Mouse (Mus musculus) liver, embryonic 14.5 days (tissue): ENCODE measurements around the gene Nrxn3. TPM values are rescaled to one million over a fixed set of nuclear protein-coding genes. Genes with fewer than 3 reads are reported as not detected.

Experiments
- ATAC-seq: fragments of 200-750 bp; cut with Nextera tagmentation; 2 replicates; pipeline ENCODE4 v1.8.0; 2017; ENCODE audit warnings: moderate number of reproducible peaks, mild to moderate bottlenecking, moderate library complexity; ENCODE audit not compliant: insufficient read depth
- DNase-seq, 3 experiments: peaks; one replicate each; pipeline ENCODE4 v3.0.0-alpha.2; 2012 to 2013; ENCODE audit warnings: low read depth in 3 of 3, low spot score in 3 of 3
- H3K27ac ChIP-seq: fragments of 300-500 bp; sonication (generic); 2 replicates; pipeline ENCODE4 v1.5.1; 2014; ENCODE audit warnings: moderate library complexity, mild to moderate bottlenecking, control low read depth, inconsistent platforms
- H3K27me3 ChIP-seq: fragments of 300-500 bp; sonication (generic); 2 replicates; pipeline ENCODE4 v1.6.1; 2014; ENCODE audit warnings: mild to moderate bottlenecking, low read length, moderate library complexity; ENCODE audit not compliant: control insufficient read depth, insufficient read depth
- H3K36me3 ChIP-seq: fragments of 300-500 bp; sonication (generic); replicated peaks from 2 replicates; pipeline ENCODE4 v1.6.1; 2014; ENCODE audit warnings: low read depth; ENCODE audit not compliant: control insufficient read depth, insufficient read depth
- H3K4me1 ChIP-seq, 2 experiments: fragments of 200-500 bp in 1 of 2; fragments of 300-500 bp in 1 of 2; sonication (generic) in 1 of 2; replicated peaks; 2 replicates each; pipeline ENCODE4 v1.6.1; 2012 to 2014; ENCODE audit warnings: antibody characterized with exemption in 1 of 2, inconsistent platforms in 1 of 2, low read length in 1 of 2; ENCODE audit not compliant: control insufficient read depth in 2 of 2, insufficient read depth in 2 of 2
- H3K4me2 ChIP-seq: fragments of 300-500 bp; sonication (generic); 2 replicates; pipeline ENCODE4 v1.6.1; 2014; ENCODE audit warnings: low read depth, mild to moderate bottlenecking, control low read depth, moderate library complexity
- H3K4me3 ChIP-seq, 2 experiments: fragments of 200-500 bp in 1 of 2; fragments of 300-500 bp in 1 of 2; sonication (generic) in 1 of 2; 2 replicates each; pipeline ENCODE4 v1.5.1; 2012 to 2014; ENCODE audit warnings: low read depth in 2 of 2, low read length in 2 of 2, mild to moderate bottlenecking in 2 of 2, control low read depth in 1 of 2, inconsistent platforms in 1 of 2, moderate library complexity in 1 of 2; ENCODE audit not compliant: insufficient read depth in 1 of 2
- H3K9ac ChIP-seq: fragments of 300-500 bp; sonication (generic); replicated peaks from 2 replicates; pipeline ENCODE4 v1.6.1; 2014; ENCODE audit warnings: mild to moderate bottlenecking, control low read depth, moderate library complexity
- H3K9me3 ChIP-seq: fragments of 300-500 bp; sonication (generic); 2 replicates; pipeline ENCODE4 v1.6.1; 2016; ENCODE audit warnings: low read length, mixed read lengths; ENCODE audit not compliant: control insufficient read depth
- CTCF ChIP-seq: IDR thresholded peaks from 2 replicates; pipeline ENCODE4 v1.5.1; 2016; ENCODE audit warnings: antibody characterized with exemption, low read depth, control low read depth
- EP300 ChIP-seq: IDR thresholded peaks from 2 replicates; pipeline ENCODE4 v1.6.1; 2016; ENCODE audit warnings: antibody characterized with exemption, low read depth
- WGBS: fragments of 180-500 bp; shearing (Covaris S2); extraction: QIAGEN DNeasy Blood & Tissue Kit; methylation state at CpG from one replicate; pipeline ENCODE4 v1.1.7; 2014; ENCODE audit not compliant: insufficient replicate concordance; 5-methylcytosine and 5-hydroxymethylcytosine counted together
- polyA plus RNA-seq, 2 experiments: library from polyadenylated mRNA; depleted of rRNA in 1 of 2; stranded (reverse) in 1 of 2; unstranded in 1 of 2; fragments of >200 nt; fragmentation: Nextera tagmentation in 1 of 2; extraction: Ambion mirVana in 1 of 2; gene quantifications; 2 replicates each; pipeline versions ENCODE4 v1.2.1 to v1.2.3; 2012 to 2014

Gene Nrxn3
- polyA plus RNA-seq, 2 experiments, result 0.12 to 0.38 TPM

GRCm38 (mm10) chr12:89174306-89175159 is 451.9 kb downstream of the Nrxn3 start:
- WGBS, result 59% methylated on average over 12 of the region's 12 CpGs
- Histone ChIP-seq H3K9ac (no peak overlapping the region), H3K4me2 (no peak overlapping the region), H3K9me3 (no peaks in the 10 kb centered on the region), H3K27ac (no peak overlapping the region), H3K4me3 (no peak overlapping the region), H3K36me3 (no peaks in the 10 kb centered on the region), H3K27me3 (no peaks in the 10 kb centered on the region), H3K4me1 (no peaks in the 10 kb centered on the region)
- TF ChIP-seq EP300 (no peak), CTCF (no peak)
- no peak for ATAC-seq
- no peak for DNase-seq

GRCm38 (mm10) chr12:89179970-89180666 is 457.4 kb downstream of the Nrxn3 start:
- Histone ChIP-seq H3K36me3 (no peaks in the 10 kb centered on the region), H3K27ac (no peak overlapping the region), H3K4me1 (no peaks in the 10 kb centered on the region), H3K4me3 (no peak overlapping the region), H3K27me3 (no peaks in the 10 kb centered on the region), H3K9me3 (no peaks in the 10 kb centered on the region), H3K9ac (no peak overlapping the region), H3K4me2 (no peak overlapping the region)
- DNase-seq (no peak), ATAC-seq (no peak)
- WGBS, result 38% methylated on average over 13 of the region's 13 CpGs
- TF ChIP-seq EP300, result no peak
- no peak for TF ChIP-seq CTCF

GRCm38 (mm10) chr12:89181157-89181561 is 458.5 kb downstream of the Nrxn3 start:
- no peak overlapping the region for H3K9ac ChIP-seq
- no peak for DNase-seq
- H3K4me2 ChIP-seq, result no peak overlapping the region
- H3K27ac ChIP-seq, result no peak overlapping the region
- TF ChIP-seq EP300 (no peak), CTCF (no peak)
- no peaks in the 10 kb centered on the region for H3K9me3 ChIP-seq
- ATAC-seq, result no peak
- no peak overlapping the region for H3K4me3 ChIP-seq
- H3K36me3 ChIP-seq, result no peaks in the 10 kb centered on the region
- 50% methylated on average over 2 of the region's 2 CpGs for WGBS
- H3K27me3 ChIP-seq, result no peaks in the 10 kb centered on the region
- H3K4me1 ChIP-seq, result no peaks in the 10 kb centered on the region

GRCm38 (mm10) chr12:89198764-89199525 is 476.3 kb downstream of the Nrxn3 start:
- no peak overlapping the region for H3K4me3 ChIP-seq
- ATAC-seq (no peak), DNase-seq (no peak)
- WGBS, result 66% methylated on average over 10 of the region's 10 CpGs
- no peaks in the 10 kb centered on the region for H3K36me3 ChIP-seq
- H3K27ac ChIP-seq, result no peak overlapping the region
- TF ChIP-seq EP300 (no peak), CTCF (no peak)
- no peaks in the 10 kb centered on the region for H3K27me3 ChIP-seq
- H3K4me1 ChIP-seq, result no peaks in the 10 kb centered on the region
- no peak overlapping the region for H3K9ac ChIP-seq
- H3K9me3 ChIP-seq, result no peaks in the 10 kb centered on the region
- H3K4me2 ChIP-seq, result no peak overlapping the region
